Mouse (Mus musculus): ENCODE results near the gene Zfyve28. TPM values are rescaled to one million over a fixed set of nuclear protein-coding genes. Genes with fewer than 3 reads are reported as not detected.

Zfyve28 gene
- polyA plus RNA-seq, 1 experiment from 2014 or later: 2.0 TPM

- 91% methylated on average over 7 of the region's 7 CpGs for WGBS
- DNase-seq (ENCODE audit: low spot score): no peak
- H3K27me3 ChIP-seq (ENCODE audit: insufficient read depth, poor library complexity, severe bottlenecking): peaks cover 35% of the 10 kb centered on the region
- H3K4me3 ChIP-seq: no peak overlapping the region
- no peak overlapping the region for H3K27ac ChIP-seq
- peaks cover 12% of the 10 kb centered on the region for H3K4me1 ChIP-seq (replicated peaks)
- H3K9me3 ChIP-seq: no peaks in the 10 kb centered on the region
- H3K36me3 ChIP-seq: no peaks in the 10 kb centered on the region
Measured at GRCm38 (mm10) chr5:34280976-34281375, 7.3 kb downstream of the Zfyve28 start.

GRCm38 (mm10) chr5:34279214-34279613 lies 9.0 kb downstream of the Zfyve28 start:
- Histone ChIP-seq H3K4me1 (replicated peaks) (peaks cover 11% of the 10 kb centered on the region), H3K27me3 (ENCODE audit: insufficient read depth, poor library complexity, severe bottlenecking) (peaks cover 18% of the 10 kb centered on the region), H3K27ac (no peak overlapping the region), H3K36me3 (no peaks in the 10 kb centered on the region), H3K4me3 (no peak overlapping the region), H3K9me3 (no peaks in the 10 kb centered on the region)
- 83% methylated on average over 9 of the region's 9 CpGs for WGBS
- DNase-seq (ENCODE audit: low spot score): no peak

GRCm38 (mm10) chr5:34278058-34278457 lies 10.2 kb downstream of the Zfyve28 start:
- Histone ChIP-seq H3K27ac (no peak overlapping the region), H3K4me3 (no peak overlapping the region), H3K27me3 (ENCODE audit: insufficient read depth, poor library complexity, severe bottlenecking) (peaks cover 8% of the 10 kb centered on the region; the same call in 1 of the 2 replicates), H3K9me3 (no peaks in the 10 kb centered on the region), H3K36me3 (no peaks in the 10 kb centered on the region), H3K4me1 (replicated peaks) (peaks cover 16% of the 10 kb centered on the region)
- 81% methylated on average over 4 of the region's 4 CpGs for WGBS
- DNase-seq (ENCODE audit: low spot score): no peak

GRCm38 (mm10) chr5:34276746-34277145 lies 11.5 kb downstream of the Zfyve28 start:
- H3K27ac ChIP-seq: no peak overlapping the region
- H3K4me3 ChIP-seq: no peak overlapping the region
- H3K36me3 ChIP-seq: no peaks in the 10 kb centered on the region
- H3K27me3 ChIP-seq (ENCODE audit: insufficient read depth, poor library complexity, severe bottlenecking): no peaks in the 10 kb centered on the region
- no peaks in the 10 kb centered on the region for H3K9me3 ChIP-seq
- peaks cover 8% of the 10 kb centered on the region; the same call in 1 of the 2 replicates for H3K4me1 ChIP-seq (replicated peaks)
- no peak for DNase-seq (ENCODE audit: low spot score)
- WGBS: 83% methylated on average over 6 of the region's 6 CpGs

- DNase-seq (ENCODE audit: low spot score): no peak
- no peak overlapping the region for H3K4me3 ChIP-seq
- H3K36me3 ChIP-seq: no peaks in the 10 kb centered on the region
- H3K27ac ChIP-seq: no peak overlapping the region
- no peaks in the 10 kb centered on the region for H3K27me3 ChIP-seq (ENCODE audit: insufficient read depth, poor library complexity, severe bottlenecking)
- H3K9me3 ChIP-seq: no peaks in the 10 kb centered on the region
- WGBS: 88% methylated on average over 7 of the region's 7 CpGs
- H3K4me1 ChIP-seq (replicated peaks): peaks cover 8% of the 10 kb centered on the region; the same call in 1 of the 2 replicates
Measured at GRCm38 (mm10) chr5:34276191-34276590, 12.1 kb downstream of the Zfyve28 start.

GRCm38 (mm10) chr5:34274676-34275293 lies 13.5 kb downstream of the Zfyve28 start:
- no peaks in the 10 kb centered on the region for H3K9me3 ChIP-seq
- no peaks in the 10 kb centered on the region for H3K36me3 ChIP-seq
- no peaks in the 10 kb centered on the region for H3K27me3 ChIP-seq (ENCODE audit: insufficient read depth, poor library complexity, severe bottlenecking)
- H3K27ac ChIP-seq: no peak overlapping the region
- no peak for DNase-seq (ENCODE audit: low spot score)
- no peak overlapping the region for H3K4me3 ChIP-seq
- H3K4me1 ChIP-seq (replicated peaks): peaks cover 8% of the 10 kb centered on the region; the same call in 1 of the 2 replicates
- 92% methylated on average over 10 of the region's 10 CpGs for WGBS

GRCm38 (mm10) chr5:34274268-34274667 lies 14.0 kb downstream of the Zfyve28 start:
- WGBS: 87% methylated on average over 3 of the region's 3 CpGs

GRCm38 (mm10) chr5:34273251-34273681 lies 15.0 kb downstream of the Zfyve28 start:
- Histone ChIP-seq H3K36me3 (no peaks in the 10 kb centered on the region), H3K9me3 (no peaks in the 10 kb centered on the region), H3K27ac (no peak overlapping the region), H3K4me3 (no peak overlapping the region), H3K4me1 (replicated peaks) (peaks cover 8% of the 10 kb centered on the region; the same call in 1 of the 2 replicates), H3K27me3 (ENCODE audit: insufficient read depth, poor library complexity, severe bottlenecking) (no peaks in the 10 kb centered on the region)
- WGBS: 85% methylated on average over 5 of the region's 5 CpGs
- DNase-seq (ENCODE audit: low spot score): no peak

More at GRCm38 (mm10) chr5:34274268-34274667, 14.0 kb downstream of the Zfyve28 start:
- no peak overlapping the region for H3K27ac ChIP-seq
- H3K4me1 ChIP-seq (replicated peaks): peaks cover 8% of the 10 kb centered on the region; the same call in 1 of the 2 replicates
- DNase-seq (ENCODE audit: low spot score): no peak
- no peaks in the 10 kb centered on the region for H3K9me3 ChIP-seq
- no peaks in the 10 kb centered on the region for H3K27me3 ChIP-seq (ENCODE audit: insufficient read depth, poor library complexity, severe bottlenecking)
- H3K36me3 ChIP-seq: no peaks in the 10 kb centered on the region
- H3K4me3 ChIP-seq: no peak overlapping the region

- WGBS: 27% methylated on average over 4 of the region's 4 CpGs
- Histone ChIP-seq H3K4me3 (no peak overlapping the region), H3K27ac (no peak overlapping the region), H3K4me1 (replicated peaks) (peaks cover 8% of the 10 kb centered on the region; the same call in 1 of the 2 replicates), H3K9me3 (no peaks in the 10 kb centered on the region), H3K36me3 (no peaks in the 10 kb centered on the region), H3K27me3 (ENCODE audit: insufficient read depth, poor library complexity, severe bottlenecking) (no peaks in the 10 kb centered on the region)
- peak; percentile 51 for DNase-seq (ENCODE audit: low spot score)
Measured at GRCm38 (mm10) chr5:34271743-34272142, 16.5 kb downstream of the Zfyve28 start.

GRCm38 (mm10) chr5:34269921-34270465 lies 18.3 kb downstream of the Zfyve28 start:
- WGBS: 80% methylated on average over 12 of the region's 12 CpGs
- no peak overlapping the region for H3K27ac ChIP-seq
- DNase-seq (ENCODE audit: low spot score): no peak
- H3K9me3 ChIP-seq: no peaks in the 10 kb centered on the region
- H3K4me3 ChIP-seq: no peak overlapping the region
- H3K4me1 ChIP-seq (replicated peaks): peaks cover 8% of the 10 kb centered on the region; the same call in 1 of the 2 replicates
- no peaks in the 10 kb centered on the region for H3K36me3 ChIP-seq
- no peaks in the 10 kb centered on the region for H3K27me3 ChIP-seq (ENCODE audit: insufficient read depth, poor library complexity, severe bottlenecking)

GRCm38 (mm10) chr5:34269197-34269920 lies 18.9 kb downstream of the Zfyve28 start:
- DNase-seq (ENCODE audit: low spot score): no peak
- H3K4me1 ChIP-seq (replicated peaks): peaks cover 8% of the 10 kb centered on the region; the same call in 1 of the 2 replicates
- no peaks in the 10 kb centered on the region for H3K36me3 ChIP-seq
- H3K27ac ChIP-seq: no peak overlapping the region
- H3K4me3 ChIP-seq: no peak overlapping the region
- 86% methylated on average over 16 of the region's 16 CpGs for WGBS
- no peaks in the 10 kb centered on the region for H3K27me3 ChIP-seq (ENCODE audit: insufficient read depth, poor library complexity, severe bottlenecking)
- no peaks in the 10 kb centered on the region for H3K9me3 ChIP-seq

- H3K4me1 ChIP-seq (replicated peaks): no peaks in the 10 kb centered on the region
- no peak for DNase-seq (ENCODE audit: low spot score)
- 81% methylated on average over 4 of the region's 4 CpGs for WGBS
Measured at GRCm38 (mm10) chr5:34266065-34266464, 22.2 kb downstream of the Zfyve28 start.

More at GRCm38 (mm10) chr5:34266065-34266464, 22.2 kb downstream of the Zfyve28 start:
- H3K27ac ChIP-seq: no peak overlapping the region
- H3K4me3 ChIP-seq: no peak overlapping the region
- H3K9me3 ChIP-seq: no peaks in the 10 kb centered on the region
- no peaks in the 10 kb centered on the region for H3K27me3 ChIP-seq (ENCODE audit: insufficient read depth, poor library complexity, severe bottlenecking)
- no peaks in the 10 kb centered on the region for H3K36me3 ChIP-seq
